Mouse (Mus musculus) gastrocnemius, postnatal 25 days (tissue): Measurements from ENCODE around the gene Dact2. TPM values are rescaled to one million over a fixed set of nuclear protein-coding genes. Genes with fewer than 3 reads are reported as not detected.

Source experiments
- DNase-seq: peaks from one replicate; pipeline ENCODE4 v3.0.0; 2022
- long read RNA-seq, 2 experiments: library from polyadenylated mRNA; stranded (forward); transcript quantifications; one replicate each; pipeline ENCODE4 v2.0.0; 2021
- total RNA-seq, 2 experiments: library from RNA; stranded (reverse); gene quantifications; 1 replicate in 1 of 2; 2 replicates in 1 of 2; pipeline ENCODE4 v1.2.3; 2021

The Dact2 gene
- 1 to 10 TPM; 2.9 to 3.3 TPM for total RNA-seq
- long read RNA-seq, experiment 1, partial matches to known transcripts: 0 of 6 reads
- long read RNA-seq, experiment 1, other reads (novel, unspliced or antisense): 5 of 6 reads
- long read RNA-seq, experiment 2, partial matches to known transcripts: 0 of 4 reads
- long read RNA-seq, experiment 2, other reads (novel, unspliced or antisense): 2 of 4 reads

DNA sequence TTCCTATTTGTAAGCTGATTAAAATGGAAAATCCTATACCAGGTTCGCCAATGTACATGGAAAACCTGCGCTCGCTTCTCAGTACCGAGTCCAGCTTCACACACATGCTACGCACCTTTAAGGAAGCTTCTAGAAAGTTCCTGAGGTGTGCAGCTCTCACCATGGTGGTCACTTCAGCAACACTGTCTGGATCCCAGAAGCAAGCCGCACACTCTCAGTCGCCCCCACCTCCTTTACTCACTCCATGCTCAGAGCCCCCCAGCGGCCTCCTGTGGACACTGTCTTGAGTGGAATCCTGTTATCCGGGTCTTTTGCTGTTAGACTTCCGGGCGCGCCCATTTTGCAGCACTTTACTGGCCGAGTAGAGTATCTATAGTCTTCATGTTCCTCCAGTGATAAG, at the start of gene Dact2:
Gene Dact2 (minus strand): TSS at position 244 of the 400 bp plus-strand sequence.
- no peak for DNase-seq

DNA sequence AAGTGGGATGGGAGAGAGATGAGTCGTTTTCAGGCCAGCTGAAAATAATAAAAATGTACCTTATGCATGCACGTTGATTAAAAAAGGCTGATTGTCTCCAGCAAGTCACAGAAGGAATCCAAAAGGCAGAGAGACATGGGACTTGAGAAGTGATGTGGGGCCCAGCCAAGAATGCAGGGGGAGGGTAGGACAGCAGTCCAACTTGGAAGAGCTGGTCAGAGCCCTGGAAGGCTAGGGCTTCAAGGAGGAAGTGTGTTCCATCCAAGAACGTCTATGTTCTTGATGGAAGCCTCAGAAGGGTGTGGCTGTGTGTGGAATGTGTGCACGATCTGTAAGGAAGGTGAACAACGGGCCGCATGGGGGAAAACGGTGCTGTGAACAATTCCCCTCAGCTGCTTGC, 48.4 kb upstream of the Dact2 start:
- DNase-seq: peak; percentile 68

DNA sequence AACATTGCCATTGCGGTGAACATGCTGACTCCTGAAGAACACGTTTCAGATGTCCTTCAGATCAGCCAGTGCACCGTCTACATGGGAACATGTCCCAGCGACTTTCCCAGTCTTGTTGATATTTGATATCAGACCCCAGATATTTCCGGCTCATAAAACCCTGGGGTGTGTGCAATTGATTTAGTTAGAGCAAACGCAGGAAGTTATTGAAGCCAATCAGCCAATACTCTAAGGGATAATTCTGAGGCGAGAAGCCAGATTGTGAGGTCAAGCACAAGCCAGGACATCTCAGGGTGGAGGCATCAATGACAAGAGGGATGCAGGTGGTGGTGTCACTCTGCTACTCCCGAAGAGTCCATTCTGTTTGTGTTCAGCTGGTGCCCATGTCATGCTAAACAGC, 46.3 kb upstream of the Dact2 start:
- DNase-seq: peak; percentile 19

DNA sequence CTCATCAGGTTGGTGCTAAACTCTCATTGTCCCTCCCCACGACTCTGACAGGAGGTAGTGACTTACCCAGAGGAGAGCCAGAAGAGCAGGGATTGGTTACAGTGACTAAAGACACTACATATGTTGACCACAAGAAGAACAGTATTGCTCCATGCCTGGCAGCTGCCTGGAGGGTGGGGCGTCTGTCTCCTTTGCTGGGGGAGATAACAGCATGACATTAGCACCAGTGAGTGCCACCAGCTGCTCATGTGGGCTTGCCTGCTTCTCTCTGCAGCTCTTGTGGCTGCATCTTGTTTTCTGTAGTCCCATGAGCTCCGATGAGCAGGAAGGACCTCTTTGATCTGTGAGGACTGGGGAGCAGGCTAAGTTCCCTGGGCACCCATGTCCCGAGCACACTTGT, 45.5 kb upstream of the Dact2 start:
- no peak for DNase-seq

- DNase-seq: no peak
These were observed 43.8 kb upstream of the Dact2 start for GRCm38 (mm10) chr17:14247931-14248330.

DNA sequence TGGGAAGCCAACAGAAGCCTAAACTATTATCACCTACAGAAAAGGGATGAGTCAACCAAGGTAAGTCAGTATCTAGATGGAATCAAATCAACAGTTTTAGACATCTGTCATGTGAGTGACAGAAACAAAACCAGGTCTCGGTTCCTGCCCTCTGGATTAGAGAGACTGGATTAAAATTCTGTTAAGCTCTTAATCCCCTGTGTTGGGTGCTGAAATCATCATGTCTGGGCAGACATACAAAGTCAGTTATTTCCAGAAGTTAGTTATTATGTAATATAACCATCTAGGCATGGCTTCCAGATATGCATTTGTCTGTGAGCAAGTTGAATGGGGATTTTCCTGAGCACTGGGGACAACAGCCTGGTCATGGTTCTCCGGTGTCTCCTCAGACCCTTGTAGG, 42.2 kb upstream of the Dact2 start:
- no peak for DNase-seq

GRCm38 (mm10) chr17:14244195-14244965, 40.3 kb upstream of the Dact2 start:
- peak; percentile 84 for DNase-seq

DNA sequence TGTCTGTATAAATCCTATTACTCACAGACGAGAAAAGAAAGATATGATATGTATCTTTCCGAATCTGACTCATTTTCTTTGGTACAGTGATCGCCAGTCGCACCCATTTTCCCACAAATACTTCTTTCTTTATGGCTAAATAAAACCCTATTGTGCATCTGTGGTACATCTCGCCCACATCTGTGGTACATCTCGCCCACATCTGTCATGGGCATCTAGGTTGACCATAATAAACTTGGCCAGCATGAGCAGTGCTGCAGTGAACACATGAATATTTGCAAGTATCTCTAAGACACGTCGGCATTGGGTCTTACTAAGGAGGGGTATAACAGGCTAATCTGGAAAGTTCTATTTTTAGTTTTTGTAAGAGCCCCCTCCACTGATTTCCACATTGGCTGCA, 38.5 kb upstream of the Dact2 start:
- DNase-seq: no peak

- no peak for DNase-seq
These were observed 35.9 kb upstream of the Dact2 start for GRCm38 (mm10) chr17:14239960-14240359.

DNA sequence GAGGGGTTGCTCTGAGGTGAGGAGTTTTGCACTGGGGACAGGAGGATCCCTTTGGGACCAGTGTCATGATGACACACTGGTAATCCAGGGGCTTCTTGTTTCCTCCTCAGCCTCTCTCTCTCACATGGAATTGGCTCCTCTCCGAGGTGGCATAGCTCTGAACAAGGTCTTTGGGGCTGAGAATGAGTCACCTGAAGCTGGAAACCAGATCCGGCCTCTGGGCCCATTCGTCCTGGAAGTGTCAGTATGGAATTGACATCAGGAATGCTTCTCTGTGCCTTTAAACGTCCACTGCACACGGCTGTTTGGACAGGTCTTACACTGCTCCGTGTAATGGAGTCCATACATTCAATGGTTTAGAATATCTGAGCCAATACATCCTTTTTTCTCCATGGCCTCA, 33.0 kb upstream of the Dact2 start:
- DNase-seq: no peak

DNA sequence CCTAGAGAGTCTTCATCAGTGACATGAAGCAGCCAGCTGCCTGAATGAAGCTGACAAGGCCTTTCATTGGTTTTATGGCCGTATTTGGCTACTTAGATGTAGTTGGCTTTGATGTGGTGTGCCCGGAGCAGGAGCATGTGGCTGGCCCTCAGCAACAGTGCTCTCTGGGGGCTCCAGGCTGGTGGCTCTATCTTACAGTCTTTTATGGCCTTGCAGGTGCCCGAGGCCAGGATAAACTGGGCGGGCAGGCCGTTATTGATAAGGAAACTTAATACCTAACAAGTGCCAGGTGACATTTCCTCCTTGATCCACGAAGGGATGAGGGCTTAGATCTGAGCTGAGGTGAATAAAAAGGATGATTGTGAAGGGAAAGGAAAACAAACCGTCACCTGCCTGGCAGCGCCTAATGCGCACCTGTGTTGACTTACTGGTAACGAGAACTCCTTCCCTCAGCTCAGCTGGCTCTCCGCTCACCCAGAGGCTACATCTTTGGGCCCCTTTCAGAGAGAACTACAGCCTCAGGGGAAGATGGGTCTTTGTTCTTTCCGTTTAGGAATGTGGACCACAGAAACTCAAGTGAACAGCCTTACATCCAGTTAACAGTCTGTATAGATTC, 30.8 kb upstream of the Dact2 start:
- DNase-seq: no peak

GRCm38 (mm10) chr17:14233658-14234057, 29.6 kb upstream of the Dact2 start:
- DNase-seq: no peak

- DNase-seq: peak; percentile 66
These were observed 28.5 kb upstream of the Dact2 start for GRCm38 (mm10) chr17:14232629-14233028.

GRCm38 (mm10) chr17:14230698-14231430, 26.8 kb upstream of the Dact2 start:
- no peak for DNase-seq

- no peak for DNase-seq
These were observed 24.3 kb upstream of the Dact2 start for GRCm38 (mm10) chr17:14228381-14228780.

GRCm38 (mm10) chr17:14227601-14228000, 23.5 kb upstream of the Dact2 start:
- DNase-seq: no peak

- DNase-seq: no peak
These were observed 22.7 kb upstream of the Dact2 start for GRCm38 (mm10) chr17:14226778-14227177.

- DNase-seq: no peak
These were observed 22.0 kb upstream of the Dact2 start for GRCm38 (mm10) chr17:14225982-14226652.

GRCm38 (mm10) chr17:14221893-14222615, 17.9 kb upstream of the Dact2 start:
- DNase-seq: no peak

DNA sequence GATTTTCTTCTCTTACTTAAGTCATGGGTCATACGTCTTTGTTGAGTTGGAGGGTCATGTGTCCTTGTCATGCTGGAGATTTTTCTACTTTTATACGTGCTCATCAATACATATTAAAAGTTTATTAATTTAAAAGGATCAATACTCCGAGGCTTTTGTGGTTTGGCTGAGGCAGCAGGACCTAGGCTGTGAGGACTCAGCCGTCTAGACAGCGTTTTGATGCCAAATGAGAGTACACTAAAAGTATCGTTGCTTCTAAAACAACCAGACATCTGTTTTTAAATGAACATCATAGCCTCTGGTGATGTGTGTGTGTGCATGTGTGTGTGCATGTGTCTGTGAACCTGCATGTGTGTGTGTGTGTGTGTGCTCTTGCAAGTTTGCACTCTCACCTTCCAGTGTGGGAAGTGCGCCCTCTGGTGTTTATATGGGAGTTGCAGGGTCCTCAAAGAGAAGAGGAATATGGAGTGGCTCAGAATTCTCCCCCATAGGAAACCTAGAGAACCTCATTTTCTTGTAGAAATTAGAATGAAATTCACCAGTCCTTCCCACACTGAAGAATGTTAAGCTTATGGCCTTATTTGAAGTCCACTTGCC, 16.6 kb upstream of the Dact2 start:
- no peak for DNase-seq

- DNase-seq: no peak
These were observed 9.9 kb upstream of the Dact2 start for GRCm38 (mm10) chr17:14213976-14214529.
